Mouse (Mus musculus) liver, postnatal 0 days (tissue): ENCODE data around the gene Tulp2.

Experiments
- CTCF ChIP-seq: sonication (generic); IDR thresholded peaks from 2 replicates; pipeline ENCODE4 v1.5.1; 2016; ENCODE audit warnings: antibody characterized with exemption, low read depth
- EP300 ChIP-seq: IDR thresholded peaks from 2 replicates; pipeline ENCODE4 v1.6.1; 2016; ENCODE audit warnings: antibody characterized with exemption, low read depth, mild to moderate bottlenecking

DNA sequence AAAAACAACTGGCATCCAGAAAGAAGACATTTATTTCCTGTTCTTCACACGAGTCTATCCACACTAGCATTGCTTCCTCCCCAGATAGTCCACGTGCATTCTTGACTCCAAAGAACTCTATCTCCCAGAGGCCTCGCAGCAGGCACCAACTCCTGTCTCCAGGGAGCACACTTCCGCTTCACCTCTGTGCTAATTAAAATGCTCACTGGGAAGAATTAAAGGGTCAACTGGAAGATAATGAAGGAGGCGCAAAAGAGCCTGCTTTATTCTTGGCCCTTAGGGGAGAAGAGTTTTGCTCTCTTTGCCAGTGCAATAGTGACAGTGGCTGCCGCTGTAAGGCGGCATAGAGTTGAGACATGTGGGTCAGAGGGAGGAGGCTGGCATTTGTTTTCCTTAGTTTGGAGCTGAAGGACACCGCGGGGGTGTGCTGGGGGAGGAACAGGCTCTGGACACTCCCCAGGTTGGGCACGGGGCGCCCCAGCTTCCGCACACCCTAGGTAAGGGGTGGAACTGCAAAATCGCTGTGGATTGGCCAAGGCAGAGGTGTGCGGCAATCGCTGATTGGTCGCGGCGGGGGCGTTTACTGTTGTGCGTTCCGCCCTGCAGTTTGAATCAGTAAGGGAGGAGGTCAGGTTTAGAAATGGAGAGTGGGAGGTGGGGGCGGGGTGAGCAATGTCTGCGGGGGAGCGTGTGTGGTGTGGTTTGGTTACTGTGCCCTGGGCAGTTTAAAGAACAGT is 86.3 kb downstream of the Tulp2 start:
- no peak; the same call in 1 of the 2 replicates for TF ChIP-seq CTCF
- TF ChIP-seq EP300 = peak; percentile 90
